Mouse (Mus musculus): ENCODE results near the gene Fry. TPM values are rescaled to one million over a fixed set of nuclear protein-coding genes. Genes with fewer than 3 reads are reported as not detected.

The Fry gene
- polyA plus RNA-seq, 1 experiment = 28.4 TPM

- no peaks in the 10 kb centered on the region for H3K9me3 ChIP-seq (replicated peaks; ENCODE audit: control insufficient read depth, insufficient read depth, low read length, poor library complexity, severe bottlenecking)
- H3K9ac ChIP-seq (ENCODE audit: low read depth, poor library complexity, severe bottlenecking) = no peak overlapping the region
- no peaks in the 10 kb centered on the region for H3K27me3 ChIP-seq (ENCODE audit: control insufficient read depth, insufficient read depth, low read length, poor library complexity, severe bottlenecking)
- TF ChIP-seq EP300 (IDR thresholded peaks at IDR 0.05; ENCODE audit: insufficient read depth, low read depth, low read length) = no peak
- TF ChIP-seq CTCF (IDR thresholded peaks at IDR 0.05; ENCODE audit: low read depth, low read length) = peak; percentile 48
- no peak for TF ChIP-seq POLR2A (IDR thresholded peaks at IDR 0.05; ENCODE audit: insufficient read depth, low read length)
- no peak overlapping the region for H3K27ac ChIP-seq (ENCODE audit: insufficient read depth, low read length)
- H3K36me3 ChIP-seq (ENCODE audit: control insufficient read depth, insufficient read depth, low read length, poor library complexity, severe bottlenecking) = no peaks in the 10 kb centered on the region
- H3K4me3 ChIP-seq (ENCODE audit: low read depth, low read length) = no peak overlapping the region
- no peaks in the 10 kb centered on the region for H3K4me1 ChIP-seq (ENCODE audit: control insufficient read depth, insufficient read depth, low read length)
These were observed 308.1 kb downstream of the Fry start for GRCm38 (mm10) chr5:150426595-150426994.

GRCm38 (mm10) chr5:150431286-150431685 lies 312.8 kb downstream of the Fry start:
- H3K4me1 ChIP-seq (ENCODE audit: control insufficient read depth, insufficient read depth, low read length) = no peaks in the 10 kb centered on the region
- TF ChIP-seq EP300 (IDR thresholded peaks at IDR 0.05; ENCODE audit: insufficient read depth, low read depth, low read length) = no peak
- TF ChIP-seq POLR2A (IDR thresholded peaks at IDR 0.05; ENCODE audit: insufficient read depth, low read length) = no peak
- peak; percentile 69 for TF ChIP-seq CTCF (IDR thresholded peaks at IDR 0.05; ENCODE audit: low read depth, low read length)

GRCm38 (mm10) chr5:150432960-150433359 lies 314.5 kb downstream of the Fry start:
- Histone ChIP-seq H3K36me3 (ENCODE audit: control insufficient read depth, insufficient read depth, low read length, poor library complexity, severe bottlenecking) (no peaks in the 10 kb centered on the region), H3K4me1 (ENCODE audit: control insufficient read depth, insufficient read depth, low read length) (no peaks in the 10 kb centered on the region), H3K27ac (ENCODE audit: insufficient read depth, low read length) (no peak overlapping the region), H3K4me3 (ENCODE audit: low read depth, low read length) (no peak overlapping the region), H3K27me3 (ENCODE audit: control insufficient read depth, insufficient read depth, low read length, poor library complexity, severe bottlenecking) (no peaks in the 10 kb centered on the region), H3K9ac (ENCODE audit: low read depth, poor library complexity, severe bottlenecking) (no peak overlapping the region), H3K9me3 (replicated peaks; ENCODE audit: control insufficient read depth, insufficient read depth, low read length, poor library complexity, severe bottlenecking) (no peaks in the 10 kb centered on the region)
- TF ChIP-seq POLR2A (IDR thresholded peaks at IDR 0.05; ENCODE audit: insufficient read depth, low read length) (no peak), EP300 (IDR thresholded peaks at IDR 0.05; ENCODE audit: insufficient read depth, low read depth, low read length) (no peak), CTCF (IDR thresholded peaks at IDR 0.05; ENCODE audit: low read depth, low read length) (peak; percentile 10)

More at GRCm38 (mm10) chr5:150431286-150431685, 312.8 kb downstream of the Fry start:
- H3K36me3 ChIP-seq (ENCODE audit: control insufficient read depth, insufficient read depth, low read length, poor library complexity, severe bottlenecking) = no peaks in the 10 kb centered on the region
- H3K9ac ChIP-seq (ENCODE audit: low read depth, poor library complexity, severe bottlenecking) = no peak overlapping the region
- no peak overlapping the region for H3K4me3 ChIP-seq (ENCODE audit: low read depth, low read length)
- no peak overlapping the region for H3K27ac ChIP-seq (ENCODE audit: insufficient read depth, low read length)
- no peaks in the 10 kb centered on the region for H3K9me3 ChIP-seq (replicated peaks; ENCODE audit: control insufficient read depth, insufficient read depth, low read length, poor library complexity, severe bottlenecking)
- no peaks in the 10 kb centered on the region for H3K27me3 ChIP-seq (ENCODE audit: control insufficient read depth, insufficient read depth, low read length, poor library complexity, severe bottlenecking)

- Histone ChIP-seq H3K27me3 (ENCODE audit: control insufficient read depth, insufficient read depth, low read length, poor library complexity, severe bottlenecking) (no peaks in the 10 kb centered on the region), H3K4me1 (ENCODE audit: control insufficient read depth, insufficient read depth, low read length) (no peaks in the 10 kb centered on the region), H3K4me3 (ENCODE audit: low read depth, low read length) (peak overlapping the region; percentile 39), H3K9ac (ENCODE audit: low read depth, poor library complexity, severe bottlenecking) (no peak overlapping the region), H3K36me3 (ENCODE audit: control insufficient read depth, insufficient read depth, low read length, poor library complexity, severe bottlenecking) (no peaks in the 10 kb centered on the region), H3K27ac (ENCODE audit: insufficient read depth, low read length) (no peak overlapping the region), H3K9me3 (replicated peaks; ENCODE audit: control insufficient read depth, insufficient read depth, low read length, poor library complexity, severe bottlenecking) (no peaks in the 10 kb centered on the region)
- TF ChIP-seq EP300 (IDR thresholded peaks at IDR 0.05; ENCODE audit: insufficient read depth, low read depth, low read length) (no peak), CTCF (IDR thresholded peaks at IDR 0.05; ENCODE audit: low read depth, low read length) (no peak), POLR2A (IDR thresholded peaks at IDR 0.05; ENCODE audit: insufficient read depth, low read length) (no peak)
These were observed 318.4 kb downstream of the Fry start for GRCm38 (mm10) chr5:150436629-150437389.

- H3K9me3 ChIP-seq (replicated peaks; ENCODE audit: control insufficient read depth, insufficient read depth, low read length, poor library complexity, severe bottlenecking) = no peaks in the 10 kb centered on the region
- no peak for TF ChIP-seq EP300 (IDR thresholded peaks at IDR 0.05; ENCODE audit: insufficient read depth, low read depth, low read length)
- no peak for TF ChIP-seq CTCF (IDR thresholded peaks at IDR 0.05; ENCODE audit: low read depth, low read length)
- no peak for TF ChIP-seq POLR2A (IDR thresholded peaks at IDR 0.05; ENCODE audit: insufficient read depth, low read length)
- H3K27ac ChIP-seq (ENCODE audit: insufficient read depth, low read length) = no peak overlapping the region
- no peak overlapping the region for H3K9ac ChIP-seq (ENCODE audit: low read depth, poor library complexity, severe bottlenecking)
- no peaks in the 10 kb centered on the region for H3K27me3 ChIP-seq (ENCODE audit: control insufficient read depth, insufficient read depth, low read length, poor library complexity, severe bottlenecking)
- H3K4me3 ChIP-seq (ENCODE audit: low read depth, low read length) = no peak overlapping the region
- H3K36me3 ChIP-seq (ENCODE audit: control insufficient read depth, insufficient read depth, low read length, poor library complexity, severe bottlenecking) = no peaks in the 10 kb centered on the region
- no peaks in the 10 kb centered on the region for H3K4me1 ChIP-seq (ENCODE audit: control insufficient read depth, insufficient read depth, low read length)
These were observed 323.2 kb downstream of the Fry start for GRCm38 (mm10) chr5:150441690-150442089.

- Histone ChIP-seq H3K4me1 (ENCODE audit: control insufficient read depth, insufficient read depth, low read length) (no peaks in the 10 kb centered on the region), H3K9ac (ENCODE audit: low read depth, poor library complexity, severe bottlenecking) (no peak overlapping the region), H3K27ac (ENCODE audit: insufficient read depth, low read length) (no peak overlapping the region), H3K4me3 (ENCODE audit: low read depth, low read length) (no peak overlapping the region), H3K27me3 (ENCODE audit: control insufficient read depth, insufficient read depth, low read length, poor library complexity, severe bottlenecking) (no peaks in the 10 kb centered on the region), H3K9me3 (replicated peaks; ENCODE audit: control insufficient read depth, insufficient read depth, low read length, poor library complexity, severe bottlenecking) (no peaks in the 10 kb centered on the region), H3K36me3 (ENCODE audit: control insufficient read depth, insufficient read depth, low read length, poor library complexity, severe bottlenecking) (no peaks in the 10 kb centered on the region)
- no peak for TF ChIP-seq EP300 (IDR thresholded peaks at IDR 0.05; ENCODE audit: insufficient read depth, low read depth, low read length)
- no peak for TF ChIP-seq POLR2A (IDR thresholded peaks at IDR 0.05; ENCODE audit: insufficient read depth, low read length)
- TF ChIP-seq CTCF (IDR thresholded peaks at IDR 0.05; ENCODE audit: low read depth, low read length) = no peak
These were observed 333.0 kb downstream of the Fry start for GRCm38 (mm10) chr5:150451281-150452003.
